Mouse (Mus musculus): ENCODE measurements around the gene Idh2. TPM values are rescaled to one million over a fixed set of nuclear protein-coding genes. Genes with fewer than 3 reads are reported as not detected.

Gene Idh2
- polyA plus RNA-seq (2017; shearing (Covaris generic)): 34.3 TPM

GRCm38 (mm10) chr7:80115224-80115590 is at the start of gene Idh2:
Idh2 (minus strand) TSS chr7:80115392.

Other genes starting within 250 kb of the Idh2 start
- 36.7 TPM for gene Ap3s2, start 194.7 kb downstream of the Idh2 start, polyA plus RNA-seq (2017; shearing (Covaris generic))
- gene Arpin, start 180.0 kb downstream of the Idh2 start, polyA plus RNA-seq (2017; shearing (Covaris generic)): not detected
- 3.2 TPM for gene Zfp710, start 90.6 kb downstream of the Idh2 start, polyA plus RNA-seq (2017; shearing (Covaris generic))
- gene Sema4b, start 71.4 kb upstream of the Idh2 start, polyA plus RNA-seq (2017; shearing (Covaris generic)): 6.1 TPM
- 187 TPM for gene Cib1, start 117.4 kb upstream of the Idh2 start, polyA plus RNA-seq (2017; shearing (Covaris generic))
- gene Gdpgp1, start 117.5 kb upstream of the Idh2 start, polyA plus RNA-seq (2017; shearing (Covaris generic)): 13.9 TPM
- 0.46 TPM for gene Ttll13, start 131.0 kb upstream of the Idh2 start, polyA plus RNA-seq (2017; shearing (Covaris generic))
- gene Ngrn, start 145.8 kb upstream of the Idh2 start, polyA plus RNA-seq (2017; shearing (Covaris generic)): 63.3 TPM
- gene Vps33b, start 154.3 kb upstream of the Idh2 start, polyA plus RNA-seq (2017; shearing (Covaris generic)): 54.3 TPM
- 11.8 TPM for gene Prc1, start 179.1 kb upstream of the Idh2 start, polyA plus RNA-seq (2017; shearing (Covaris generic))
- gene Rccd1, start 209.1 kb upstream of the Idh2 start, polyA plus RNA-seq (2017; shearing (Covaris generic)): 32.3 TPM
- gene Unc45a, start 225.6 kb upstream of the Idh2 start, polyA plus RNA-seq (2017; shearing (Covaris generic)): 93.4 TPM
- 13.1 TPM for gene Hddc3, start 227.7 kb upstream of the Idh2 start, polyA plus RNA-seq (2017; shearing (Covaris generic))